Mouse (Mus musculus) lung, postnatal 0 days (tissue): ENCODE data around the gene Sez6l.

ENCODE experiments used
- CTCF ChIP-seq: IDR thresholded peaks from 2 replicates; pipeline ENCODE4 v1.5.1; 2016; ENCODE audit warnings: antibody characterized with exemption, mild to moderate bottlenecking
- EP300 ChIP-seq: IDR thresholded peaks from 2 replicates; pipeline ENCODE4 v1.6.1; 2016; ENCODE audit warnings: antibody characterized with exemption, mild to moderate bottlenecking, control low read depth

- TF ChIP-seq CTCF = no peak
- no peak for TF ChIP-seq EP300
Measured at GRCm38 (mm10) chr5:112496753-112497369, 80.1 kb downstream of the Sez6l start.
